Mouse (Mus musculus) left cerebral cortex, postnatal 4 days (tissue): ENCODE data around the gene Osbpl5. TPM values are rescaled to one million over a fixed set of nuclear protein-coding genes. Genes with fewer than 3 reads are reported as not detected.
A peak's percentile ranks its signal among the peaks of the same experiment; 100 is the strongest.
"Not testable (repeated sequence)": the region's sequence is repeated elsewhere in the genome, so short reads cannot be mapped to it uniquely, and the experiment has no call there.

Experiments used
- DNase-seq: peaks from one replicate; pipeline ENCODE4 v3.0.0-alpha.2; 2022
- intact Hi-C: fragments of 180-260 bp; cut with DNase I; formaldehyde crosslinking; loops from one replicate; pipeline ENCODE4 v1.15.1; 2025
- microRNA-seq: library from miRNA; unstranded; fragments of <30 nt; microRNA quantifications from one replicate; pipeline ENCODE4 v1.2.0, GENCODE M21; 2022
- total RNA-seq, 2 experiments: library from RNA; stranded (reverse); gene quantifications; 2 replicates each; pipeline ENCODE4 v1.2.3; 2021

Gene Osbpl5
- total RNA-seq, 2 experiments from 2014 or later: 67.5 to 84.1 TPM

GRCm38 (mm10) chr7:143660797-143661196, 96.0 kb downstream of the Osbpl5 start:
- no peak for DNase-seq
- intact Hi-C loops: no loop called here

- intact Hi-C loops: loop anchor here (5.0 kb wide), 1 partner anchor 37 kb away; the partner anchor contains the start of gene Tnfrsf23
- DNase-seq: not testable (repeated sequence)
Observed at GRCm38 (mm10) chr7:143649769-143650346, 106.9 kb downstream of the Osbpl5 start.

- intact Hi-C loops: loop anchor here (5.0 kb wide), 1 partner anchor 38 kb away; the partner anchor contains the start of gene Tnfrsf23
Observed at GRCm38 (mm10) chr7:143649034-143649768, 107.6 kb downstream of the Osbpl5 start, which contains the start of gene Tnfrsf22. Gene Tnfrsf22 (minus strand): TSS chr7:143649661.

GRCm38 (mm10) chr7:143643949-143644348, 112.8 kb downstream of the Osbpl5 start:
- intact Hi-C loops, DNase-seq: not testable (repeated sequence)

More at GRCm38 (mm10) chr7:143649034-143649768, 107.6 kb downstream of the Osbpl5 start, which contains the start of gene Tnfrsf22:
- peak; percentile 78 for DNase-seq

Small RNA genes within 50 kb of the gene (microRNA-seq; reads per million reads assigned to microRNA genes)
- gene Gm22064: not detected

Other genes with a start within 250 kb of the Osbpl5 start
- 100 to 1,000 TPM; 177 to 178 TPM for gene Nap1l4, start 207.9 kb downstream of the Osbpl5 start, total RNA-seq
- gene Cars, start 156.9 kb downstream of the Osbpl5 start, total RNA-seq: 10 to 100 TPM; 77.5 to 91.2 TPM
- gene Tnfrsf26, start 128.3 kb downstream of the Osbpl5 start, total RNA-seq: under 1 TPM; 0.18 to 0.20 TPM
- gene Tnfrsf22, start 107.3 kb downstream of the Osbpl5 start, total RNA-seq: 1 to 10 TPM; 5.0 to 7.7 TPM
- 1 to 10 TPM; 2.1 to 2.9 TPM for gene Tnfrsf23, start 71.1 kb downstream of the Osbpl5 start, total RNA-seq
- gene Mrgprg, start 10.0 kb upstream of the Osbpl5 start, total RNA-seq: not detected
- gene Mrgpre, start 27.5 kb upstream of the Osbpl5 start, total RNA-seq: 10 to 100 TPM; 15.3 to 16.5 TPM
- 1 to 10 TPM; 4.5 to 6.1 TPM for gene Nadsyn1, start 65.9 kb upstream of the Osbpl5 start, total RNA-seq
- 10 to 100 TPM; 84.2 to 85.6 TPM for gene Dhcr7, start 66.2 kb upstream of the Osbpl5 start, total RNA-seq
- not detected for gene Gm498, start 109.9 kb upstream of the Osbpl5 start, total RNA-seq
- gene Shank2, start 244.9 kb upstream of the Osbpl5 start, total RNA-seq: 100 to 1,000 TPM; 133 to 143 TPM